Mouse (Mus musculus) A20 (cell line): Measurements from ENCODE around the gene Tceal5.
A peak's percentile ranks its signal among the peaks of the same experiment; 100 is the strongest.
"Not testable (repeated sequence)": the region's sequence is repeated elsewhere in the genome, so short reads cannot be mapped to it uniquely, and the experiment has no call there.

Source experiments
- DNase-seq: peaks from one replicate; pipeline ENCODE4 v3.0.0-alpha.2; 2011; ENCODE audit warnings: low read depth, low spot score

Tceal5 gene

DNA sequence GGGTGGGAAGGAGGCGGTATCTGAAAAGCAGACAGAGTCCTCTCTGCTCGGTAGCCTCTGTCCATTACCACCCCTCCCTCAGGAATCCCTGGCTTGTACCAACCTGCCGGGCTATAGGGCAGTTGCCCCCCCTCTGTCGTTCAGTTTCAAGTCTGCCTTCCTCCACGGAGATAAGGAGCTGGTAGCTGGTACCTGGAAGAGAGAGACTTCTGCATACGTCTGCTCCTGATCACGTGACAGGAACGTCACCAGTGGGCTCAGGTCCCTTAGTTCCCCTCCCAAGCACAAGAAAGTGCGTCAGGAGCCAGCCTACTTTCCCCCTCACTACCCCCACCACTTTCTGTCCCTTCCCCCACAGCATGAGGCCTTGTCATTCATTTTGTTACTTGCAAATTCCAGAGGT lies at the start of gene Tceal5:
TSS of gene Tceal5 (minus strand) at position 213 of the 403 bp plus-strand sequence.
- no peak for DNase-seq

- no peak for DNase-seq
Measured at GRCm38 (mm10) chrX:136252023-136252729, 48.5 kb upstream of the Tceal5 start.

DNA sequence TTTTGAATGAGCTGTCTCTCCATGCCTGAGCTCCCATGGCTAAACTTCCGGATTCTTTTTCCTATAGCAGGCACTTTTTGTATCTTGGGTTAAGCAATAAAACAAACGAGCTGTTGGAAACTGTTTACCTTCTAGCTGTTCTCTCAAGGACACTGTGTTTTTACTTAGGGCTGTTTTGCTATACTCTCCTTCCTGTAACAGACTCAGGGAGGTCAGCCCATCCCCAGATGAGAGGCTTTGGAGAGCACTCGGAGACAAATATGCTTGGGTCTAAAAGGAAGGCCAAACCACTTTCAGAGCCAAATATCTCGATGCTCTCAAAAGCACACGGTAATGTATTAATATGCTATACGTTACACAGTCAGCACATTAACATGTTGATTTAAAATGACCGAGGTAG lies 46.0 kb upstream of the Tceal5 start:
- DNase-seq = no peak

GRCm38 (mm10) chrX:136248811-136249210 lies 45.1 kb upstream of the Tceal5 start:
- DNase-seq = no peak

GRCm38 (mm10) chrX:136245521-136246071 lies 41.9 kb upstream of the Tceal5 start:
- peak; percentile 21 for DNase-seq

DNA sequence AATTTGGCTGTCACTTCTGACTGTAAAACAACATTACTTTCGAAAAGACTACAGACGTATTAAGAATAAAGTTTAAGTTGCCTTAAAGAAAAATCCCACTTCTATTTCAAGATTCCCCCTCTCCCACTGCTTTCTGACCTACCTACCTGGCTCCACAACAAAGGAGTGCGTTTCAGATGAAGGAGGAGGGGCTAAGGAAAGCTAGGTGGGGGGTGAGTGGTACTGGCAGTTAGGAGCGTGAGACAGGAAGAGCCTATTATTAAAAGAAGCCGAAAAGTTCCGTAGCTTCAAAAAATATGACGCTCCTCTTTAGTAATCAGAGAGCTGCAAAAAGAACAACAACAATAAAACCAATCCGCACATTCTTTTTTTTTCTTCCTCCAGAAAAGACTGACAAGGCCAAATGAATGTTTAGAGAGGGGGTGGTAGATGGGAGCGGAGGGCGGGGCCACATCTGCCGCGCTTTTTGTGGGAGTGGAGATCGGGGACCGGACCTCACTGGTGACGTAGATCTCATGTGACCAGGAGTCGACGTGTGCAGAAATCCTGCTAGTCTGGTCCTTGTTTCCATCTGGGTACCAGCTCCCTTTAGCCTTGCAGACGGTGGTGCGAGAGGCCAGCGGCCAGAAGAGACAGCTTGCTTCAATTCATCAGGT lies 41.0 kb upstream of the Tceal5 start, which contains the start of gene Tceal9:
TSS of gene Tceal9 (plus strand) at position 506 of the 656 bp plus-strand sequence.
- DNase-seq = peak; percentile 80

GRCm38 (mm10) chrX:136243181-136243580 lies 39.5 kb upstream of the Tceal5 start:
- DNase-seq = no peak

DNA sequence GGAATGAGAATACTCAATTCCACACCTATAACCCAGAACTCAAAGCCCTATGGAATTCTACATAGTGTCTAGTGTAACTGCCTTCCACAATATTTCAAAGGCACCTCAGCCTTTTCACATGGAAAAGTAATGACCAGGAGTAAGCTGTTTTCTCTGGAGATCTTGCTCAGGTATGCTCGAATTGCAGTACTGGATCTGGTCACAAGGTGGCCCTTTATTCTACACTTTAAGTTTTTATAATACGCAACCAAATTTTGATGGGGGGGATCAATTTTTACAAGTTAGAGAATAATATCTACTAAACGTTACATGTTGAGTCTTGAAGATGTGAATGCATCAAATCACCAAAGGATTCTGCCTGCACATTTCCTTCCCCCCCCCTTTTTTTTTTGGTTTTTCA lies 34.4 kb upstream of the Tceal5 start:
- DNase-seq = peak; percentile 17

- DNase-seq = no peak
Measured at GRCm38 (mm10) chrX:136227768-136228167, 24.1 kb upstream of the Tceal5 start.

GRCm38 (mm10) chrX:136223714-136224113 lies 20.0 kb upstream of the Tceal5 start:
- no peak for DNase-seq

- DNase-seq = no peak
Measured at GRCm38 (mm10) chrX:136216303-136216702, 12.6 kb upstream of the Tceal5 start.

DNA sequence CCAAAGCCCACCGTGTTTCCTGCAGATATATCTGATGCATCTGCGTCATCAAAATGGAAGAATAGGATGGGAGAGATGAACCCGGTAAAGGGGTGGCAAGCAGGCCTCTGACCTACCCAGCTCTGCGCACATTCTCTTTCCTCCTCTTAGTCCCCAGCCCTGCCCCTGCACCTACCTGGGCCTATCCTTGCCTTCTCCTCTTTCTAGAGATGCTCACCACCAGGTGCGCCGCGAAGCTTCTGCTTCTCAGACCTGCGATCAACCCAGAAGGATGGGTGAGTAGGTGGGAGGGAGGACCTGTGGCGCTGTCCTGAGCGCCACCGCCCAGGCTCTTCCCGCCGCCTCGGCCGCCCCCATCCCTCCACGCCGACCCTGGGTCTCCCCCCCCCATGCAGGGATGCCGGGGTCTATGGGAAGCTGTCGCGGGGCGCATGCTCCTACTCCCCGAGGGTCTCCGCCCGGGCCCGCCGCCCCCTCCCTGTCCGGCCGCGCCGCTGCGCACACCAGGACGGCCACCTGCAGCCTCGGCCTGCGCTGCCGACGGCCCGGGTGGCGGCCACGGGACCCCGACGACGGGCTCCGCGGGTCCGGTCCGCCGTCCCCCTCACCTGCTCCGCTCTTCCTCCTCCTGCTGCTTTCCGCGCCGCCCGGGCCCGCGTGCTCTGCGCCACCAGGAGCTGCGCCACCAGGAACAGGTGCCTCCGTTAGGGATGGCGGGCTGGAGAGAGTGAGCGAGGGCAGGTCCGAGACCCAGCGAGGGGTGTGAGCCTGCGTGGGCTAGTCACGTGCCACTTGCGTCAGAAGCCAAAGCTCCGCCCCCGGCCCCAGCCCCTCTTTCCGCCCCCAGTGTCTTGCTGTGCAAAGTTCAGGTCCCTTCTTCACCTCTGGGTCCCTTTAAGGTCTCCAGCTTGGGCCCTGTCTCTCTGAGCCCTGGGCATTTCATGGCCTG lies 11.3 kb upstream of the Tceal5 start, which contains the start of the genes Tceal7 and Bex1:
TSS of gene Tceal7 (plus strand) at position 51 of the 949 bp plus-strand sequence.
TSS of gene Bex1 (minus strand) at position 785 of the 949 bp plus-strand sequence.
- not testable (repeated sequence) for DNase-seq

- no peak for DNase-seq
Measured at GRCm38 (mm10) chrX:136213396-136213795, 9.7 kb upstream of the Tceal5 start.

DNA sequence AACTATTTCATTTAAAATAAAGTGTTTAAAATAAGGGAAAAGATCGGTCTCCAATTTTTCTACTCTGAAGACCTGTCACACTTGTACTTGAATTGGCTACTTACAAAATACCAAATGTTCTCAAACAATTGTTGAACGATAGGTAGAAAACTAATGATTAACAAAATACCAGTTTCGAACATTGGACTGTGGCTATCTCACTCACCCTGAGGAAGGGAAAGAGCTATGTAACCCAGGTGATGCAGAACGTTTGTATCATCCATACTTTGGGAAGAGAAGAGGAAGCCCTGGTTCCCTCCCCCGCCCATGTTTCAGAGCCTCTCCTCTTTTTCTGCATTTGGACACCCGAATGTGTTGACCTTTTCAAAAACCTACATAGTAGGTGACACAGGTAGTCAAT lies 730 bp upstream of the Tceal5 start:
- DNase-seq = no peak

DNA sequence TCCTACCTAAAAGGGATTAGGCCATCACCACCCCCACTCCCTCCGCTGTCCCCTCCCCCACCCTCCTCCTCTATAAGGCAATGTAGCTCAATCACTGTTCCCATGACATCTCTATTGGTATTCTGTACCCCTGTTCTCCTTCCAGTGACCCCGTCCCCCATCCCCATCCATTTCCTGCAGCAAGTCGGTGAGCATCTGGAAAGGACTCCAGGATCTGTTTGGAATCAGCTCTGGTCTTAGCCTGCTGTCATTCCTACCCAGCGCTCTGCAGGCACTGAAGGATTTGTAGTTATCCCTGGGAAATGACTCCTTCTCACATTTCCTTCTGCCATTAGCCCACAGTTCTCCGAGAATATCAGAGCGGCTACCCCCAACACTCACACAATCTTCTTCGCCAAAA lies 419 bp downstream of the Tceal5 start:
- no peak for DNase-seq

GRCm38 (mm10) chrX:136196873-136197272 lies 6.8 kb downstream of the Tceal5 start:
- DNase-seq = peak; percentile 24

- DNase-seq = no peak
Measured at GRCm38 (mm10) chrX:136195193-136195944, 8.3 kb downstream of the Tceal5 start.

- no peak for DNase-seq
Measured at GRCm38 (mm10) chrX:136183107-136183506, 20.6 kb downstream of the Tceal5 start.

- DNase-seq = no peak
Measured at GRCm38 (mm10) chrX:136180897-136181553, 22.7 kb downstream of the Tceal5 start.

DNA sequence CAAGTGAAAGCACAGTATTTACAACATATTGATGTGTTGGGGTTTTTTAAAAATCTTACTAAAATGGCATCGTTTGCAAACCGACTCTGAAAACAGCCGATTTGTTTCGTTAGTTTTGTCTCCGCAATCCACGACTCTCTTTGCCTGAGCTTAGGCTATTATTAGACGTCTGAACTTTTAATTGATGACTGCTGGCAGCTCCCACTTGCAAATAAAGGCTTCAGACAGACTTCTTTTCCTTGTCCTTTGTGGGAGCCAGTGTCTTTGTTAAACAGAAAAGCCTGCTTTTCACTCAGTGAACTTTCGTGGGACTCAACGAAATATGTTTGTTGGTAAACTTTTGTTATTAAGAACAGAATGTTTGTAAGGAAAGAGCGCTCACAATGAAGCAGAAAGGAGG lies 30.9 kb downstream of the Tceal5 start:
- DNase-seq = no peak
